Mouse (Mus musculus): ENCODE data around the gene Rbfox1.

DNA sequence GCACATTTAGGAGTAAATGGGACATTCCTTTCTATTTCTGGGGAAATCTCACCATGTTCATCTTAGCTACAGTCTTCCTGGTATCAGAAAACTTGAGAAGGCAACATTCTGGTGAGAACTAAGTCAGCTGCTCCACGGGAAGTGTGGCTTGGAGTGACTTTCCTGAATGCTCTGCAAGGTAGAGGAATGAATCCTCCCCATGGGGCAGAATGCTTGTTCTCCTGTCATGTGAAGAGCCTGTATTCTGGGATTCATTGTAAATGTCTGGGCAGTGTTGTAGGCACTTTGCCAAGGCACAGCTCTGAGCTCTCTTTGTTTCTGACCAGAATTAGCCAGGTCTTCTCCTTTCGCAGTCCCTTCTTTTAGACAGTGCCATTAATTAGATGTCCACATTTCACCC lies 1211.9 kb downstream of the Rbfox1 start:
- TF ChIP-seq GATA1 (IDR thresholded peaks at IDR 0.05; ENCODE audit: borderline replicate concordance, low read length) (no peak), FLI1 (IDR thresholded peaks at IDR 0.05; ENCODE audit: low read length) (no peak)

Measured in megakaryocyte, embryonic 14.5 days (primary cell).